Mouse (Mus musculus) ZHBTc4 (cell line): Measurements from ENCODE around the gene Mbd6.
"Not testable (repeated sequence)": the region's sequence is repeated elsewhere in the genome, so short reads cannot be mapped to it uniquely, and the experiment has no call there.

Experiments
- DNase-seq: peaks from one replicate; pipeline ENCODE4 v3.0.0-alpha.2; 2011; ENCODE audit warnings: low read depth, low spot score

The Mbd6 gene

DNA sequence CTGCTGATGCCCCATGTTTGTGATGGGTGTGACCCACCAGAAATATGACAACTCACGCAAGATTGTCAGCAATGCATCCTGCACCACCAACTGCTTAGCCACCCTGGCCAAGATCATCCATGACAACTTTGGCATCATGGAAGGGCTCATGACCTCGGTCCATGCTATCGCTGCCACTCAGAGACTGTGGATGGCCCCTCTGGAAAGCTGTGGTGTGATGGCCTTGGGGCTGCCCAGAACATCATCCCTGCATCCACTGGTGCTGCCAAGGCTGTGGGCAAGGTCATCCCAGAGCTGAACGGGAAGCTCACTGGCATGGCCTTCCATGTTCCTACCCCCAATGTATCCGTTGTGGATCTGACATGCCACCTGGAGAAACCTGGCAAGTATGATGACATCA lies 24.7 kb upstream of the Mbd6 start:
- DNase-seq: not testable (repeated sequence)

DNA sequence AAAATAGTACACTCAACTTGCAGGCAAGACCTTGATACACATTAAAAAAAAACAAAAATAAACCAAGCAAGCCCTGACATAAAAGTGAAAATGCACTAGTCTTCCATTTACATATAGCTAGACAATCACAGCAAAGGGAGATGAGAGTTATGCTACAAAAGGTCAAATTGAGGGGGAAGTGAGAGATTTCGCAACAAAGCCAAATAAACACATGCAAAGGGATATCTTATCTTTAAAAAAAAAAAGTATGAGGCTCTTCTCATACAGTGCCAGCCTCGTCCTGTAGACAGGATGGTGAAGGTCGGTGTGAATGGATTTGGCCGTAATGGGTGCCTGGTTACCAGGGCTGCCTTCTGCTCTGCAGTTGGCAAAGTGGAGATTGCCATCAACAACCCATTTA lies 24.0 kb upstream of the Mbd6 start:
- DNase-seq: no peak

DNA sequence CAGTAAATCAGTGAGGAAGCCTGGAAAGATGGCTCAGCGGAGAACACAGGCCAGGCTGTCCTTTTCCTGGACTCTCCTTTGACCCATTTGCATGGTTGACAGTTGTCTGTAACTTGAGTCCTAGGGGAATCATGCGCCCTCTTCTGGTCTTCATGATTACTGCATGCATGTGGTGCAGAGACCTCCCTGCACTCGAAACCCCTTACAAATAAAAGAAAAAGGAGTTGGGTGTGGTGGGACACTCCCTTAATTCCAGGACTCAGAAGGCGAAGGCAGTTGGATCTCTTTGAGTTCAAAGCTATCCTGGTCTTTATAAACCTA lies 23.5 kb upstream of the Mbd6 start:
- DNase-seq: peak; percentile 97

DNA sequence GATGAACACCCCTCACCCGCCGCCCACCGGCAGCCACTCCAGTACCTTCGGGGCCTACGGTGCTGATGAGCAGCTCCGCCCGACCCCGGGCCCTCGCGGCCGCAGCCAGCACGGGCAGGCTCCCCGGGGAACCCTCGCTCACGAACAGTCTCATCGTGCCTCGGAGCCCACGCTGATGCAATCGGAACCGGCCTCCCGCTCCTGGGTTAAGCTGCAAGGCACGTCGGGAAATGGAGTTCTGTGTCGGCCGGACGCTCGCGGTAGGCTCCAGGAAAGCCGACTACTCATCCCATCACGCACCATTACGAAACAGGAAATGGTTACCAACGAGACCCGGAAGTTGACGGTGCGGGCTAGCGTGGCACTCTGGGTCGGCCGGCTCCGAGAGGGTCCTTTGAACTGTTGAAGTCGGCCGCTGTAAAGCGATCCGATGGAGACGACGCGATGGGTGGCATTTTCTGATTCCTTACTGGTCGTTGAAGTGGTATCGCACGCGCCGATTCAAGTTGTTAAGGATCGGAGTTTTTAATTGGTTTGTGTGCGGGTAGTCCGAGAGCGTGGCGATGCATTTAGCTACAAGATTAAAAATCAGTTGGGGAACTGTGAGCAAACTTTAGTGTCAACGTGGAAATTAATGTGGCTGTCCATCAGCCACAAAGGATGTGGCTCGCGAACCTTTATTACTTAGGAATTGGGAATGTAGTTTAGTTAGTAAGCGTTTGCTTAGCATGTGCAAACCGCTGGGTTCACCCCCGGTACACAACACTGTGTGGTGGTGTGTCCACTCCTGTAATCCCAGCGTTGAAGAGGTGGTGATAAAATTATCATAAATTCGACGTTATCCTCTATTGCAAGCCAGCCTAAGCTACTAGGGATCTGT lies 22.9 kb upstream of the Mbd6 start, which contains the start of gene Mars:
Gene Mars (minus strand): TSS at position 311 of the 880 bp plus-strand sequence.
- DNase-seq: peak; percentile 98

DNA sequence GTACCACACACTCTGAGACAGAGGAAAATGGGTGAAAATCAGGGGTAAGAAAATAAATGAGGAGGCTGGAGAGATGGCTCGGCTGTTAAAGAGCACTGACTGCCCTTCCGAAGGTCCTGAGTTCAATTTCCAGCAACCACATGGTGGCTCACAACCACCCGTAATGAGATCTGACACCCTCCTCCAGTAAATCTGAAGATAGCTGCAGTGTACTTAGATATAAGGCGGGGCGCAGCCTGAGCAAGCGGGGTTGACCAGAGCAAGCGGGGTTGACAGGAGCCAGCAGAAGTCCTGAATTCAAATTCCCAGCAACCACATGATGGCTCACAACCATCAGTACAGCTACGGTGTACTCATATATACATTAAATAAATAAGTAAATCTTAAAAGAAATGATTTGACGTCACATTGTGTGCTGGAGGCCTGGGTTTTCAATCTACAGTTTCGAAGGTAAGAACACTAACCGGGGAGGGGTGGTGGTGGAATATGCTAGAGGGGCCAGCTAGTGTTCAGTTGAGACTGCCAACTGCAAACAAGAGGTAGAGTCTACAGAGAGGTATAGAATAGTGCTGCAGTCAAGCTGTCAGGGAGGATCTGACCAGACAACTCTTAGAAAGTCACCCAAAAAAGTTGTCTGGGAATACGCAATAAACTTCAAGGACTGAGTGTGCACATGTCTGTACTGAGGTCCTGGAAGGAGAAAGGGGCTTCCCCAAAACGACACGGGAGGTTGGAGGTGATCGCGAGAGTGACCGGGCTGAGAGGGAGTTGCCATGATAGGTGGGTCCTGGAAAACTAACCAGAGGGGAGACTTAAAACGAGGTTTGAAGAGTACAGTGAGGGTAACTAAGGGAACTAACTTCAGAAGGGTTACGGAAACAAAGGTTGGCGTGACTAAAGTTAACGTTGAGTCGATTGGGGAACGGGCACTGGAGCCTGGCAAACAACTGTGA lies 22.0 kb upstream of the Mbd6 start:
- no peak for DNase-seq

DNA sequence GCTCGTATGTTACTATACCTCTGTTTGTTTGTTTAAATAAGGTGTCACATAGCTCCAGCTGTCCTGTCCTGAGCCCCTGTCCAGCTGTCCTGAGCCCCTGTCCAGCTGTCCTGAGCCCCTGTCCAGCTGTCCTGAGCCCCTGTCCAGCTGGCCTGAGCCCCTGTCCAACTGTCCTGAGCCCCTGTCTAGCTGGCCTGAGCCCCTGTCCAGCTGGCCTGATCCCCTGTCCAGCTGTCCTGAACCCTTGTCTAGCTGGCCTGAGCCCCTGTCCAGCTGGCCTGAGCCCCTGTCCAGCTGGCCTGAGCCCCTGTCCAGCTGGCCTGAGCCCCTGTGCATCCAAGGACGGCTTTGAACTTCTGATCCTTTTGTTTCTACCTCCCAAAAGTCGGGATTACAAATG lies 20.3 kb upstream of the Mbd6 start:
- not testable (repeated sequence) for DNase-seq

DNA sequence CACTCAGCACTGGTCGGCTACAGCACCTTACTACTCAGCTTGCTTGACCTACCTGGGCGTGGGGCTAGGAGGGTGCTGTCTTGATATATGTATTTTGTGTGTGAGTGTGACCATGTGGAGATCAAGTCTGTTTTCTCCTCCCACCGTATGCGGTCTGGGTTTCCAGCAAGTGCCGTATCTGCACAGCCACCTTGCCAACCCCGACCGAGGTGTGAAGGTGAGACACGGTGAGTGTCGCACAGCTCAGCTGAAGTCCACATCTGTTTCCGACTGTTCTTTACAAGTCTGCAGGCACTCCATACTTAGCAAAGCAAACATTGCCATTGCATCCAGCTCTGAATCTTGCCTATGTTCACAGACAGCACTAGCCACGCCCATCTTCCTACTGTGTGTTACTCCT lies 14.3 kb upstream of the Mbd6 start:
- no peak for DNase-seq

DNA sequence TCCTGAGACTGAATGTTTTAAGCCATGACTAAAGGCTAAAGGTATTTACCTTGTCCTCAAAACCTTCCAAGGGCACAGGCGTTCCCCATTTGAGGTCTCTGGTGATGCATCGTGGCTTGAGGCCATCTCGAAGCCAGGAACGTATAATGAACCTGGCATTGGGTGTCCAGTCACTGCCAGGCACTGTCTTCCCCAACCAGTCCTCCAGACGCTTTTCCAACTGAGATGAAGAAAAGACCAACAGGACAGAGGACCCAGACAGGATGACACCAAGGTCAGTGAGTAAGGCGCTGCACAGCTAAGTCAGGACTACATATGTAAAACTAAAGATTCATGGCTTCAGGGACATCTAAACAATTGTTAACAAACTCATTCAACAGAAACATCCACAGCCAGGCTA lies 11.5 kb upstream of the Mbd6 start:
- no peak for DNase-seq

DNA sequence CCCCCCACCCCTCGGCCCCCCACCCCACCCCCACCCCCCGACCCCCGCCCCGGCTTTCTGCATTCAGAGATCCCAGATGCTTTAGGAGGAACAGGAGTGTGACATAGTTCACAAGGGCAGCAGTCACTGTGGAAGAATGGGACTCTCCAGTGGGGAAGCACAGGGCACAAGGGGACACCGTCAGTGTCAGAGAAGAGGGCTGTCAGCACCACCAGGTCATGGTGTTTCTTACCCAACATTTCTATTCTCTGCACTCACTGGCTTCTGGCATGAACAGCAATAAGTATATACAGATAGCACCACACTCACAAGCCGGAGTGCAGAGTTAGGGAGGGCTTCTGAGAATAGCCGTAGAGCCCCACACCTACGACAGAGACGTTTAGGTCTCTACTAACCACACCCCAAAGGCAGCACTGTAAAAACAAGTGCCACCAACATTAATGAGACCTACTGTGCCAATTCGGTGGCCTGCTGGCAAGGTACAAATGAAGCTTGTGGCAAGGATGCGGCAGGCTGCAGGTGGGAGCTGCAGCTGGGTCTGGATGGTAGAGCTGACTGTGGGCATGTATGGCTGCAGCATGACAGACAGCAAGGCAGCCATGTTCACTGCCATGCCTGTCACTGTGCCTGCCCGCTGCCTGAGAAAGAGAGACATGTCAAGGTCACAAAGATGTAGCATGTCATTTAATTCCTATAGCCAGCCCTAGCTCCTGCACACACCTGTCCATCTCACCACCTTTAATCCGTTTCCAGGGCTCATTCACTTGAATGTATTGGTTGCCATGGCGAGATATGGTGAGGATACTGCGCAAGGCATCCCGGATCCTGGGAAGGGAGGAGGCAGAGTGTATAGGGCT lies 8.4 kb upstream of the Mbd6 start:
- DNase-seq: no peak

DNA sequence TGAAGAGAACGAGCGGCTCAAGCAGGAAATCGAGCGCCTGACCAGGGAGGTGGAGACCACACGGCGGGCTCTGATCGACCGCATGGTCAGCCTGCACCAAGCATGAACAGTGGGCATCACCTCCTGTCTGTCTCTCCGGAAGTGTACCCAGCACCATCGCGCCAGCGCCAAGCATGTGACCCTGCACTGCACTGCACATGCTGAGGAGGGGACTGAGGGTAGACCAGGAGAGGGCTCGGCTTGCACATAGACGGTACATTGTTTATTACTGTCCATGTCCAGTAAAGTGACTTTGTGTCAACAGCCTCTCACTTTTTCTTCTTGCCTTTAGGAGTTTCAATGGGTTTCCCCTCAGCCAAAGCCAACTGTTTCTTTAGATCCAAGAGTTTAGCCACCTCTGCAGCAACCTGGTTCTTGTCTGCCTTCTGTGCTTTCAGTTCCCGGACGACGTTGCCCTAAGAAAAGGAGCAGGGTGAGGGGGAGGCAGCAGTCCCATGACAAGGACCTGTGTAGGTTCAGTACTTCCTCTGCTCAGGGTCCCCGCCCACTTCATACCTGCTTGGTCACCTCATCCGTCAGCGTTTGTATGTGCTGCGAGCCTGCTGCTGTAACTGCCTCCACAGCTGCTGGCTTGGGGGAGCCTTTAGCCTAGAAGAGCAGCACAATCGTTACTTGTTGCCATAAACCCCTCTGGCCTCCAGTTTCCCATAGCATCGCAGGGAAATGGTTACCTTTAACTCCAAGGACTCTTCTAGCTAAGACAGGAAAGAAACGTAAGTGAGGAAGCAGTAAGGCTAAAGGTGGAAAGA lies 7.4 kb upstream of the Mbd6 start:
- no peak for DNase-seq

DNA sequence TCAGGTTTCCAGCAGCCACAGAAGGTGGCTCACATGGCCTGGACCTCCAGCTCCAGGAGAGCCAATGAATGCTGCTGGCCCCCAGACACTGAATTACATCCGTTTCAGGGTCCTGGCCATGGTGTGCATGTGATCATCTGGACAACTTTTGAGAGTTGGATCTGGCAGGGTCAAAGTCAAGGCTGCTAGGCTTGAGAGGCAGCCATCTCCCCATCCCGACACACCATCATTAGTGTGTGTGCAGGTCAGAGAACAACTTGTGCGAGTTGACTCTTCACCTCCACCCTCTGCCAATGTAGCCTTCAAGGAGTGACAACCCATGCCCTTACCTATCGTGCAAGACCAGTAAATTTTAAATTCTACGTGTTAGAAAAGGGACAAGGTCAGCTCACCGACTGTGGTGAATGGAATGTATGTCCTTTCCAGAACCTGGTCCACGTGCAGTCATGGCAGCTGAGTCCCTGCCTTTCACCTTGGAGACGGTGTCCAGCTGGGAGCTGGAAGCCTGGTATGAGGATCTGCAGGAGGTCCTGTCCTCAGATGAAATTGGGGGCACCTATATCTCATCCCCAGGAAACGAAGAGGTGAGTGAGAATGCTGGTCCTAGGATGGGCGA lies 6.2 kb upstream of the Mbd6 start:
- no peak for DNase-seq

DNA sequence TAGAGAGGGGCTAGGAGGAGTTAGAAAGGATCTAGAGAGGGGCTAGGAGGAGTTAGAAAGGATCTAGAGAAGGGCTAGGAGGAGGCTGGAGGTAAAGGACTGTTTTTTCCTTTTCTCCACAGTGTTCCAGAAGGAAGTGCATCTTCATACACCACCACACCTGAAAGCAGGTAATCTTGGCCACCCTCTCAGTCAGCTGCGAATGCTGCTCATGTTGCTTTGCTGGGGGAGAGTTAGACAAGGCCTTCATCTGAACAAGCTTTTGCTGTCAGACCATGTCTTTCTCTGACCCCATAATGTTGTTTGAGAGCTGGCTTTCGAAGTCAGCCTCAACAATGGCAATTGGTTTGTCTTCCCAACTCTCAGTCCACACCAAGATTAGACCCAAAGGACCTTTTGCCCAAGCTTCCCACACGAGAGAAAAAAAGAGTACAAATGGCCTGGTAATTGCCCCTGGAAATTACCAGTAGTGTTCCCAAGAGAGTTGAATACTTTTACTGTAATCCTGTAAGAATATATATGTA lies 4.8 kb upstream of the Mbd6 start:
- DNase-seq: no peak

DNA sequence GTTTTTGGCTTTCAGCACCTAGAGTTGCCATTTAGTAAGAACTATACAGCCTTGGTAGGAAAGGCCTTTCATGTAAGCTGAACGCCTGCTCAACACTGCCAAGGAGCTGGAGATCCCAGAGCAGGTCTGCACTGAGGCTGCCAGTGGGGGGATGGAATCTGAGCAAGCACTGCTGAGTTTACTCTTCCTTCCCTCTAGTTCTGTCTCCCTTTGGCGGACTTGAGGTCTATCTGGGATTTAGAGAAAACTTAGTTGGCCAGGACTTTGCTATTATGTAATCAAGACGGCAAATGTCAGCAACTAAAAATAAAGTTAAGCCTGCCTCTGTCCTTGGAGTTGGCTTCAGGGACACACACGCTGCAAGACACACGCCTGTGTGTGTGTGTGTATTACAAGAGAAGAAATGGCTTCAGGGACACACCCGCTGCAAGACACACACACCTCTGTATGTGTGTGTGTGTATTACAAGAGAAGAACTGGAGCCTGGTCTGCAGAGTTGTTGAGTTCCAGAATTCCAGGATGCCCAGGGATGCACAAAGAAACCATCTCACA lies 4.2 kb upstream of the Mbd6 start:
- no peak for DNase-seq

DNA sequence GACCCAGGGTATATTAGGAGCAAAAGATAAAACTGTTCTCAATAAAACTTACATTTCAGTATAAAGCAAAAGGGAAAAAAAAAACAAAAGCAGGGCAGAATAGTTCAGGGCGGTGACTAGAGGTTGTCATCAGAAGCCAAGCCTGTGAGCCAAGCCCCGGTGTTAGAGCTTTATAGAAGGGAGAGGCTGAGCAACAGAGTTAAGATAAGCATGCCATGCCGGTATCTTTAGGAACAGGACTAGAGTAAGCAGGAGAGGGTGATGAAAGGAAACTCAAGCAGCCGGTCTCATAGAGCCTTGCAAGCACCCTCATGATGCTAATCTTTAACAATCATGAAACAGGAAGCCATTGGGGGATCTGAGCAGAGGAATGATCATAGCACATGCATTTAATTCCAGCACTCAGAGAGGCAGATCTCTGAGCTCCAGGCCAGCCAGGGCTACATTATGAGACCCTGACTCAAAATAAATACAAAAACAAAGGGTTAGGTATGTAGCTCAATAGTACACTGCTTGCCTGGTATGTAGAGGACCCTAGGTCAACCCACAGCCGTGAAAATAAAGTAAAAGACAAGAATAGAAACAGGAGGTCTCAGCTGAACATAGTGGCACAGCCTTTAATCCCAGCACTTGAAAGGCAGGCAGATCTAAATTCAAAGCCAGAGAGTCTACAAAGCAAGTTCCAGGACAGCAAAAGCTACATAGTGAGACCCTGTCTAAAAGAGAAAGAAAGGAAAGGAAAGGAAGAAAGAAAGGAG lies 3.2 kb upstream of the Mbd6 start:
- DNase-seq: no peak

DNA sequence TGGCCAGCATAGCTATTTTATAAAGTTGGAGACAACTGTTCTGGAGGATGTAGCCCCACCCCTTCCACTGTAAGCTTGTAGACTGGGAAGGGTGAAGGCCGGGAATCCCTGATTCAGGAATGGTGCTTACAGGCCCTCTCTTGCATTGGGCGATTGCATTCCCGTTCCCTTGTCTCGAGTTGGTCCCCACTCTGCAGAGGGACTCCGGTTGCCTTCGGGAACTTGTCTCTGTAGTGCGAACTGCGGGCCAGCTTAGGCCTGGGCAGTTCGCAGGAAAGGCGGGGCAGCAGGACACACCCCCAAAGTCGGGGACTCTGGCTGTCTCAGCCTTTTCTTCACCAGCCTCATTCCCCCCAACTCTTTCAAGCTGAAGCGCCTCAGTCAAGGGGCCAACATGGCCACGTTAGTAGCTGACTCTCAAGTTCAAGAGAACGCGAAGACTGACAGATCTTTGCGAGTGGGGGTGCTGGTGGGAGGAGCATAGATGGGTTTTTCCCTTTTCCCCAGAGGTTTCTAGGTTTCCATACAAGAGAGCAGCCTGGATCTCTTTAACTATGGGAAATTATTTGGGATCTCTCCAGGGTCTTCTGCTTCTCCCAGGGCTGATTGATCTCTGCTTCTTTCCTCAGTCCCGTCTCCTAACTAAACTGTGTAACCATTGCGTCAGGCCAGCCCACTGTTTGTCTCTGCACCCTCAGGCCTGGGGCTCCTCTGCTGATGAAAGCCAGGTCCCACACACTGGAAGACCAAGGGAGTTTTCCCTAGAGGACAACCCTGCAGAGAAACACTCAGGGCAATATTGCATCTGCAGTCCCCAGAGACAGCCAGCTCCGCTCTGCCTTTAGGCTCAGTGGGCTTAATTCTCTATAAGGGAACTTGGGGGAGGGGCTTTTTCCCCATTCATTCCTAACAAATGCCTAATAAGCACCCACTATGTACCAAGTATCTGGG lies 2.4 kb upstream of the Mbd6 start:
- peak; percentile 49 for DNase-seq

DNA sequence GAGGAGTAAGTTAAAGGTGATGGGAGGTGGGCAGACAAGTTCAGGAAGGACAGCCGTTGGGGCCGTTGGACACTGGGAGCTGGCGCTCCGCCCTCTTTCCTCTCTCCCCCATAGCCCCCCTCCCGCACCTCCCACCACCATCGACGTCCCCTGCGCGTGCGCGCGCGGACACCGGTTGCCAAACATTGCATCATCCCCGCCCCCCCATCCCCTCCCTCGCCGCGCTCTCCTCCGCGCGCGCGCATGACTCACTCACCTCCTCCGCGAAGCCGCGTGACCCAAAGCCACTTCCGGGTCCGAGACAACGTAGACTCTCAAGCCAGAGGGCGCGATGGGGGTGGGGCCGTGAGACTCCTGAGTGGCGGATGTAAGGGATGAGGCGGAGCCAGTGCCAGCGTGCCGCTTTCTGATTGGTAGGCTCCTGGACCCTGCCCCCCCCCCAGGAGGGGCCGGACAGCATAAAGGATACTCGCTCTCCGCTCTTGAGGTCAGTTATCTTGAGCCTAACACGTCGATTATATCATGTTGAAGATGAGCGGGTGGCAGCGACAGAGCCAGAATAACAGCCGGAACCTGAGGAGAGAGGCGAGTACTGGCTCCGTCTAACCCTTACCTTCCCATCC lies 1.6 kb upstream of the Mbd6 start:
- peak; percentile 100 for DNase-seq

DNA sequence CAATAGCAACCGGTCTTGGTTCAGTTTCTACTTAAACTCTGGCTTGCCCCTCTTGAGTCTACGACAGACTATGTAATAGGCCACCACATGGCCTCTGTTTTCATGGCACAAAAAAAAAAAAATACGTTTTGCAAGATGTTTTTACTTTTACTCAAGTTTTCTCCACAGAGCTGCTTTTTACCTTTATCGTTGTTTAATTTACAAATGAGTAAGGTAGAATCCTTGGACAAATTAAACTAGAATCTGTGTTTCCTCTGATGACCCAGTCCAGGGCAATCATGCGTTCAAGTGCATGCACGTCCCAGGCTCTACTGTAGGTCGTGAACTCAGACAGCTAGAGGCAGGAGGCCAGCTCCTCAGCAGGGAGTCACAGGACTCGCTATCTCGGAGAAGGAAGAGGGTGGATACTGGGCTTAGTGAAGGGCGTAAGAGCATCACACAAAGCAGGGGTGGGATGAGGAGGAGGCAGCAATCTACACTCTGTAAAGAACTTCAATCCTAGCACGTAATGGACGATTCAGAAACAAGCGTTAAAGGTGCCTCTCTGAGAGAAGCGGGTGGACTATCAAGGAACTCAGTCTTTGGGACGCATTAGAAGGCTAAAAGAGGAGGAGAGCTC lies 864 bp upstream of the Mbd6 start:
- peak; percentile 76 for DNase-seq
